Mouse (Mus musculus): ENCODE results near the gene Gfer. TPM values are rescaled to one million over a fixed set of nuclear protein-coding genes. Genes with fewer than 3 reads are reported as not detected.
A peak's percentile ranks its signal among the peaks of the same experiment; 100 is the strongest.

The Gfer gene
- polyA plus RNA-seq, 1 experiment from 2014 or later, result 42.2 TPM

GRCm38 (mm10) chr17:24697985-24698384 is 2.0 kb upstream of the Gfer start:
- H3K9me3 ChIP-seq (ENCODE audit: control insufficient read depth), result no peaks in the 10 kb centered on the region
- peak overlapping the region; percentile 40; the same call in 1 of the 2 replicates for H3K9ac ChIP-seq (ENCODE audit: low read depth, low read length)
- peaks cover 34% of the 10 kb centered on the region; the same call in 1 of the 2 replicates for H3K36me3 ChIP-seq (ENCODE audit: control insufficient read depth, insufficient read depth)
- no peak for TF ChIP-seq CTCF (IDR thresholded peaks at IDR 0.05; ENCODE audit: low read depth)
- H3K4me3 ChIP-seq (ENCODE audit: low read depth, low read length), result peak overlapping the region; percentile 14
- 15% methylated on average over 5 of the region's 5 CpGs for WGBS
- H3K27ac ChIP-seq (ENCODE audit: low read depth, low read length), result peak overlapping the region; percentile 91
- ATAC-seq, result peak; percentile 39
- peak overlapping the region; percentile 62 for H3K4me2 ChIP-seq (replicated peaks; ENCODE audit: low read depth)
- no peaks in the 10 kb centered on the region for H3K27me3 ChIP-seq (replicated peaks; ENCODE audit: control insufficient read depth, insufficient read depth, low read length)
- H3K4me1 ChIP-seq (replicated peaks; ENCODE audit: control insufficient read depth, insufficient read depth, low read length), result no peaks in the 10 kb centered on the region; the same call in 1 of the 2 replicates

- Histone ChIP-seq H3K4me1 (replicated peaks; ENCODE audit: control insufficient read depth, insufficient read depth, low read length) (no peaks in the 10 kb centered on the region), H3K4me3 (ENCODE audit: low read depth, low read length) (peak overlapping the region; percentile 86), H3K36me3 (ENCODE audit: control insufficient read depth, insufficient read depth) (peaks cover 19% of the 10 kb centered on the region; the same call in 1 of the 2 replicates), H3K4me2 (replicated peaks; ENCODE audit: low read depth) (peak overlapping the region; percentile 82), H3K27ac (ENCODE audit: low read depth, low read length) (peak overlapping the region; percentile 89), H3K27me3 (replicated peaks; ENCODE audit: control insufficient read depth, insufficient read depth, low read length) (peaks cover 3% of the 10 kb centered on the region; the same call in 1 of the 2 replicates), H3K9ac (ENCODE audit: low read depth, low read length) (peak overlapping the region; percentile 71), H3K9me3 (ENCODE audit: control insufficient read depth) (no peaks in the 10 kb centered on the region)
- ATAC-seq, result no peak
- 4% methylated on average over 51 of the region's 51 CpGs for WGBS
- TF ChIP-seq CTCF (IDR thresholded peaks at IDR 0.05; ENCODE audit: low read depth), result no peak
These were observed 488 bp downstream of the Gfer start for GRCm38 (mm10) chr17:24695326-24696010.

- TF ChIP-seq CTCF (IDR thresholded peaks at IDR 0.05; ENCODE audit: low read depth), result no peak
- Histone ChIP-seq H3K36me3 (ENCODE audit: control insufficient read depth, insufficient read depth) (peaks cover 10% of the 10 kb centered on the region; the same call in 1 of the 2 replicates), H3K4me1 (replicated peaks; ENCODE audit: control insufficient read depth, insufficient read depth, low read length) (peaks cover 6% of the 10 kb centered on the region; the same call in 1 of the 2 replicates), H3K27ac (ENCODE audit: low read depth, low read length) (no peak overlapping the region), H3K4me3 (ENCODE audit: low read depth, low read length) (no peak overlapping the region), H3K4me2 (replicated peaks; ENCODE audit: low read depth) (no peak overlapping the region), H3K9me3 (ENCODE audit: control insufficient read depth) (no peaks in the 10 kb centered on the region), H3K27me3 (replicated peaks; ENCODE audit: control insufficient read depth, insufficient read depth, low read length) (peaks cover 33% of the 10 kb centered on the region), H3K9ac (ENCODE audit: low read depth, low read length) (no peak overlapping the region)
- ATAC-seq, result no peak
- 83% methylated on average over 5 of the region's 5 CpGs for WGBS
These were observed 3.6 kb downstream of the Gfer start for GRCm38 (mm10) chr17:24692385-24692784.

- H3K27me3 ChIP-seq (replicated peaks; ENCODE audit: control insufficient read depth, insufficient read depth, low read length), result peaks cover 36% of the 10 kb centered on the region
- TF ChIP-seq CTCF (IDR thresholded peaks at IDR 0.05; ENCODE audit: low read depth), result 0 out of 2 replicates have a peak, but pooled peaks have one; percentile 12
- peak within 1 kb of the TSS; percentile 38 for H3K4me3 ChIP-seq (ENCODE audit: low read depth, low read length)
- WGBS, result 2% methylated on average over 46 of the region's 55 CpGs
- peak within 1 kb of the TSS; percentile 65 for H3K4me2 ChIP-seq (replicated peaks; ENCODE audit: low read depth)
- no peak for ATAC-seq
- H3K4me1 ChIP-seq (replicated peaks; ENCODE audit: control insufficient read depth, insufficient read depth, low read length), result peaks cover 6% of the 10 kb centered on the region; the same call in 1 of the 2 replicates
- peak within 1 kb of the TSS; percentile 37 for H3K9ac ChIP-seq (ENCODE audit: low read depth, low read length)
- H3K36me3 ChIP-seq (ENCODE audit: control insufficient read depth, insufficient read depth), result peaks cover 10% of the 10 kb centered on the region; the same call in 1 of the 2 replicates
- no peaks in the 10 kb centered on the region for H3K9me3 ChIP-seq (ENCODE audit: control insufficient read depth)
- no peak within 1 kb of the TSS for H3K27ac ChIP-seq (ENCODE audit: low read depth, low read length)
These were observed 6.5 kb downstream of the Gfer start, which contains the start of gene Syngr3 for GRCm38 (mm10) chr17:24689251-24690081. TSS of gene Syngr3 (minus strand) at chr17:24689955.

GRCm38 (mm10) chr17:24687599-24687998 is 8.4 kb downstream of the Gfer start:
- H3K4me2 ChIP-seq (replicated peaks; ENCODE audit: low read depth), result peak overlapping the region; percentile 61
- no peak overlapping the region for H3K27ac ChIP-seq (ENCODE audit: low read depth, low read length)
- TF ChIP-seq CTCF (IDR thresholded peaks at IDR 0.05; ENCODE audit: low read depth), result no peak
- ATAC-seq, result no peak
- peaks cover 4% of the 10 kb centered on the region; the same call in 1 of the 2 replicates for H3K36me3 ChIP-seq (ENCODE audit: control insufficient read depth, insufficient read depth)
- no peak overlapping the region for H3K9ac ChIP-seq (ENCODE audit: low read depth, low read length)
- peaks cover 6% of the 10 kb centered on the region; the same call in 1 of the 2 replicates for H3K4me1 ChIP-seq (replicated peaks; ENCODE audit: control insufficient read depth, insufficient read depth, low read length)
- H3K27me3 ChIP-seq (replicated peaks; ENCODE audit: control insufficient read depth, insufficient read depth, low read length), result peaks cover 36% of the 10 kb centered on the region
- H3K4me3 ChIP-seq (ENCODE audit: low read depth, low read length), result peak overlapping the region; percentile 38
- no peaks in the 10 kb centered on the region for H3K9me3 ChIP-seq (ENCODE audit: control insufficient read depth)
- WGBS, result 23% methylated on average over 23 of the region's 23 CpGs

GRCm38 (mm10) chr17:24687146-24687595 is 8.8 kb downstream of the Gfer start:
- Histone ChIP-seq H3K36me3 (ENCODE audit: control insufficient read depth, insufficient read depth) (peaks cover under 1% of the 10 kb centered on the region; the same call in 1 of the 2 replicates), H3K9me3 (ENCODE audit: control insufficient read depth) (no peaks in the 10 kb centered on the region), H3K27ac (ENCODE audit: low read depth, low read length) (no peak overlapping the region), H3K4me3 (ENCODE audit: low read depth, low read length) (peak overlapping the region; percentile 38), H3K9ac (ENCODE audit: low read depth, low read length) (peak overlapping the region; percentile 26; the same call in 1 of the 2 replicates), H3K27me3 (replicated peaks; ENCODE audit: control insufficient read depth, insufficient read depth, low read length) (peaks cover 36% of the 10 kb centered on the region), H3K4me2 (replicated peaks; ENCODE audit: low read depth) (peak overlapping the region; percentile 61), H3K4me1 (replicated peaks; ENCODE audit: control insufficient read depth, insufficient read depth, low read length) (peaks cover 6% of the 10 kb centered on the region; the same call in 1 of the 2 replicates)
- peak; percentile 11; the same call in 1 of the 2 replicates for TF ChIP-seq CTCF (IDR thresholded peaks at IDR 0.05; ENCODE audit: low read depth)
- peak; percentile 46 for ATAC-seq
- WGBS, result under 1% methylated on average over 25 of the region's 25 CpGs
